Mouse (Mus musculus) forebrain, embryonic 12.5 days (tissue): Measurements from ENCODE around the gene Kif26a. TPM values are rescaled to one million over a fixed set of nuclear protein-coding genes. Genes with fewer than 3 reads are reported as not detected.

Experiments
- ATAC-seq: fragments of 200-750 bp; cut with Nextera tagmentation; 2 replicates; pipeline ENCODE4 v1.8.0; 2017; ENCODE audit warnings: moderate TSS enrichment; ENCODE audit not compliant: low FRiP score
- H3K27ac ChIP-seq: fragments of 300-500 bp; sonication (generic); 2 replicates; pipeline ENCODE4 v1.5.1; 2016; ENCODE audit warnings: mild to moderate bottlenecking
- H3K27me3 ChIP-seq: fragments of 300-500 bp; sonication (generic); 2 replicates; pipeline ENCODE4 v1.6.1; 2016; ENCODE audit warnings: mild to moderate bottlenecking
- H3K36me3 ChIP-seq: fragments of 300-500 bp; sonication (generic); replicated peaks from 2 replicates; pipeline ENCODE4 v1.6.1; 2016; ENCODE audit warnings: mild to moderate bottlenecking
- H3K4me1 ChIP-seq: fragments of 300-500 bp; sonication (generic); 2 replicates; pipeline ENCODE4 v1.6.1; 2016
- H3K4me2 ChIP-seq: fragments of 300-500 bp; sonication (generic); 2 replicates; pipeline ENCODE4 v1.6.1; 2016; ENCODE audit warnings: mild to moderate bottlenecking, moderate library complexity
- H3K4me3 ChIP-seq: fragments of 300-500 bp; sonication (generic); replicated peaks from 2 replicates; pipeline ENCODE4 v1.5.1; 2016; ENCODE audit warnings: mild to moderate bottlenecking
- H3K9ac ChIP-seq: fragments of 300-500 bp; sonication (generic); 2 replicates; pipeline ENCODE4 v1.6.1; 2016; ENCODE audit warnings: mild to moderate bottlenecking
- H3K9me3 ChIP-seq: fragments of 300-500 bp; sonication (generic); 2 replicates; pipeline ENCODE4 v1.6.1; 2016
- WGBS: fragments of 180-500 bp; shearing (Covaris S2); methylation state at CpG from one replicate; pipeline ENCODE4 v1.1.7; 2016; 5-methylcytosine and 5-hydroxymethylcytosine counted together
- polyA plus RNA-seq: library from polyadenylated mRNA; unstranded; fragments of >200 nt; fragmentation: Nextera tagmentation; extraction: Ambion mirVana; gene quantifications from 2 replicates; pipeline ENCODE4 v1.2.1, GENCODE M21; 2016

Gene Kif26a
- polyA plus RNA-seq, 1 experiment from 2014 or later = 11.8 TPM

GRCm38 (mm10) chr12:112154476-112154875, 8.5 kb downstream of the Kif26a start:
- peak overlapping the region; percentile 4; the same call in 1 of the 2 replicates for H3K4me2 ChIP-seq
- H3K9me3 ChIP-seq = no peaks in the 10 kb centered on the region
- H3K4me3 ChIP-seq = no peak overlapping the region
- 44% methylated on average over 5 of the region's 5 CpGs for WGBS
- H3K27me3 ChIP-seq = no peaks in the 10 kb centered on the region
- H3K36me3 ChIP-seq = peaks cover 37% of the 10 kb centered on the region
- peak overlapping the region; percentile 40; the same call in 1 of the 2 replicates for H3K9ac ChIP-seq
- no peak for ATAC-seq
- H3K27ac ChIP-seq = peak overlapping the region; percentile 79
- H3K4me1 ChIP-seq = peaks cover 93% of the 10 kb centered on the region

GRCm38 (mm10) chr12:112155218-112156051, 9.4 kb downstream of the Kif26a start:
- peak overlapping the region; percentile 15; the same call in 1 of the 2 replicates for H3K4me2 ChIP-seq
- H3K9me3 ChIP-seq = no peaks in the 10 kb centered on the region
- 45% methylated on average over 16 of the region's 16 CpGs for WGBS
- no peaks in the 10 kb centered on the region for H3K27me3 ChIP-seq
- H3K4me3 ChIP-seq = no peak overlapping the region
- H3K36me3 ChIP-seq = peaks cover 43% of the 10 kb centered on the region
- peak overlapping the region; percentile 79 for H3K27ac ChIP-seq
- H3K9ac ChIP-seq = peak overlapping the region; percentile 40
- peaks cover 83% of the 10 kb centered on the region for H3K4me1 ChIP-seq
- ATAC-seq = peak; percentile 21; the same call in 1 of the 2 replicates

GRCm38 (mm10) chr12:112156804-112157203, 10.8 kb downstream of the Kif26a start:
- no peak for ATAC-seq
- no peak overlapping the region for H3K9ac ChIP-seq
- H3K36me3 ChIP-seq = peaks cover 57% of the 10 kb centered on the region
- peaks cover 78% of the 10 kb centered on the region for H3K4me1 ChIP-seq
- no peak overlapping the region for H3K27ac ChIP-seq
- WGBS = 66% methylated on average over 6 of the region's 6 CpGs
- H3K4me3 ChIP-seq = no peak overlapping the region
- no peaks in the 10 kb centered on the region for H3K27me3 ChIP-seq
- no peak overlapping the region for H3K4me2 ChIP-seq
- no peaks in the 10 kb centered on the region for H3K9me3 ChIP-seq

GRCm38 (mm10) chr12:112158246-112158645, 12.2 kb downstream of the Kif26a start:
- Histone ChIP-seq H3K36me3 (peaks cover 51% of the 10 kb centered on the region), H3K27me3 (no peaks in the 10 kb centered on the region), H3K4me1 (peaks cover 78% of the 10 kb centered on the region), H3K4me3 (no peak overlapping the region), H3K9me3 (no peaks in the 10 kb centered on the region), H3K27ac (no peak overlapping the region), H3K9ac (no peak overlapping the region), H3K4me2 (no peak overlapping the region)
- no peak for ATAC-seq
- 70% methylated on average over 8 of the region's 8 CpGs for WGBS

DNA sequence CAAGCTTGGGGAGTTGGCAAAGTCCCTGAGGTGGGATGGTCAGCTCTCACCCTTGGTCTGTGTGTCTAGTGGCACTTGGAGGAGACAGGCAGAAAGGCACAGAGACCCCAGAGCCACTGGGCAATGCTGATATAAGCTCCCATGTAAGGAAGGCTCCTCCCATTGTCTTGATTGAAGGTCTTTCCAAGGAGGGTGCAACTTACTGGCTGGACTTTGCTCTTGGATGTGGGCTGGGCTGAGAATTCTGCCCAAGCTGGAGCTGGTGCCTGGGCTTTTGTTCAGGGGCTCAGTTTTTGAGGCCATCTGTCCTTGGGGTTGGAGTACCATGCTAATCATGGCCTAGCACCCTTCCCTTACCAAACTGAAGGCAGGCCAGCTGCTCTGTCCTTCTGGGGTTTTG, 12.8 kb downstream of the Kif26a start:
- H3K27ac ChIP-seq = no peak overlapping the region

GRCm38 (mm10) chr12:112163981-112164839, 18.2 kb downstream of the Kif26a start:
- peak; percentile 70 for ATAC-seq
- Histone ChIP-seq H3K27ac (peak overlapping the region; percentile 82), H3K9me3 (no peaks in the 10 kb centered on the region), H3K36me3 (peaks cover 67% of the 10 kb centered on the region), H3K4me1 (peaks cover 62% of the 10 kb centered on the region), H3K4me2 (peak overlapping the region; percentile 13; the same call in 1 of the 2 replicates), H3K27me3 (no peaks in the 10 kb centered on the region), H3K9ac (peak overlapping the region; percentile 22), H3K4me3 (no peak overlapping the region)
- WGBS = 17% methylated on average over 16 of the region's 16 CpGs

More for the DNA sequence above, 12.8 kb downstream of the Kif26a start:
- Histone ChIP-seq H3K4me3 (no peak overlapping the region), H3K27me3 (no peaks in the 10 kb centered on the region), H3K36me3 (peaks cover 51% of the 10 kb centered on the region), H3K4me2 (no peak overlapping the region), H3K9me3 (no peaks in the 10 kb centered on the region), H3K4me1 (peaks cover 78% of the 10 kb centered on the region), H3K9ac (no peak overlapping the region)
- ATAC-seq = no peak

DNA sequence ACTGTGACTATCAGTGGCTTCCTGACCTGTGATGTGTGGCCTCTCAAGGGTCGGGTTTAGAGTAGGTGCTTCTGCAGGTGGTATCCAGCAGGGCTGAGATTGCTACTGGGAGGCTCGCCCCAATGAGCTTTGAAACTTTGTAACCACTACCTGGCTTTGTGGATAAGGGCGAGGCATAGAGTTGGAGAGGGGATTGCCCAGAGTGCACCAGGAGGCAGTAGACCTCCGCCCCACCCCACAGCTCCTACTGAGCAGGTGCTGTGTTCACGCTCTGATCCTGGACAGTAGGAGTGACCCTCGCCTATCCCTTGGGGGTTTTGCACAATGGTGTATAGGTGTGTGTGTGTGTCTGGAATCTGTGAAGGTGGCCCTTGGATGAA, 18.8 kb downstream of the Kif26a start:
- no peak for ATAC-seq
- Histone ChIP-seq H3K4me2 (peak overlapping the region; percentile 13; the same call in 1 of the 2 replicates), H3K4me1 (peaks cover 68% of the 10 kb centered on the region), H3K27ac (peak overlapping the region; percentile 82), H3K27me3 (no peaks in the 10 kb centered on the region), H3K36me3 (peaks cover 67% of the 10 kb centered on the region), H3K9ac (0 out of 2 replicates have a peak overlapping the region, but pooled peaks have one; percentile 9), H3K9me3 (no peaks in the 10 kb centered on the region), H3K4me3 (no peak overlapping the region)
- WGBS = 71% methylated on average over 6 of the region's 6 CpGs

DNA sequence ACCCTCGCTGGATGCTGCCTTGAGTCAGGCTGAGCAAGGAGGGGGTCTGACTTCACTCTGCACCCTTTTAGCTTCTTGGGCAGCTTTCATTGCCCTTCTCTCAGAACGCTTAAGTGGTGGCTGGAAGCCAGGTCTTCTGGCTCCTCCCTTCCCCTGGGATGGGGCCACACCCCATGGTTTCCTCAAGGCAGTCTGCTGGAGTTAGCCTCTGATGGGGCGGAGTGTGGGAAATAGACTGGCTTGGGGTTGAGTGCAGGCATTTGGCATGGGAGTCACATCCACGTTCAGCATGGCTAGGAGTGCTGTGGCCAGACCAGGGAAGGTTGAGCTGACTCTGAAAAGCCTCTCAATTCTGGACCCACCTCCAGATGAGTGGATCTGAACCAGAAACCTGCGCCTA, 23.2 kb downstream of the Kif26a start:
- Histone ChIP-seq H3K4me3 (no peak overlapping the region), H3K9me3 (no peaks in the 10 kb centered on the region), H3K4me1 (peaks cover 61% of the 10 kb centered on the region), H3K27ac (peak overlapping the region; percentile 87; the same call in 1 of the 2 replicates), H3K27me3 (no peaks in the 10 kb centered on the region), H3K36me3 (peaks cover 74% of the 10 kb centered on the region), H3K4me2 (no peak overlapping the region), H3K9ac (no peak overlapping the region)
- no peak for ATAC-seq
- 73% methylated on average over 5 of the region's 5 CpGs for WGBS

- peak; percentile 50; the same call in 1 of the 2 replicates for ATAC-seq
- Histone ChIP-seq H3K4me2 (peak overlapping the region; percentile 19), H3K27me3 (no peaks in the 10 kb centered on the region), H3K9me3 (no peaks in the 10 kb centered on the region), H3K9ac (peak overlapping the region; percentile 48), H3K4me3 (no peak overlapping the region), H3K36me3 (peaks cover 76% of the 10 kb centered on the region), H3K27ac (peak overlapping the region; percentile 87), H3K4me1 (peaks cover 44% of the 10 kb centered on the region)
- 19% methylated on average over 20 of the region's 20 CpGs for WGBS
Observed at GRCm38 (mm10) chr12:112170671-112171574, 24.9 kb downstream of the Kif26a start.

- H3K27ac ChIP-seq = peak overlapping the region; percentile 87
- peak overlapping the region; percentile 19 for H3K4me2 ChIP-seq
- no peaks in the 10 kb centered on the region for H3K9me3 ChIP-seq
- WGBS = 97% methylated on average over 1 of the region's 1 CpGs
- ATAC-seq = no peak
- no peaks in the 10 kb centered on the region for H3K27me3 ChIP-seq
- H3K9ac ChIP-seq = peak overlapping the region; percentile 29; the same call in 1 of the 2 replicates
- peaks cover 42% of the 10 kb centered on the region for H3K4me1 ChIP-seq
- peaks cover 77% of the 10 kb centered on the region for H3K36me3 ChIP-seq
- H3K4me3 ChIP-seq = no peak overlapping the region
Observed at GRCm38 (mm10) chr12:112171657-112172056, 25.6 kb downstream of the Kif26a start.

- WGBS = 65% methylated on average over 8 of the region's 8 CpGs
- Histone ChIP-seq H3K27me3 (no peaks in the 10 kb centered on the region), H3K4me2 (no peak overlapping the region), H3K4me1 (peaks cover 40% of the 10 kb centered on the region), H3K9ac (no peak overlapping the region; the same call in 1 of the 2 replicates), H3K36me3 (peaks cover 81% of the 10 kb centered on the region), H3K4me3 (no peak overlapping the region), H3K9me3 (no peaks in the 10 kb centered on the region), H3K27ac (peak overlapping the region; percentile 87)
- no peak for ATAC-seq
Observed at GRCm38 (mm10) chr12:112172214-112172613, 26.2 kb downstream of the Kif26a start.
